Mouse (Mus musculus): ENCODE data around the gene Ten1.

DNA sequence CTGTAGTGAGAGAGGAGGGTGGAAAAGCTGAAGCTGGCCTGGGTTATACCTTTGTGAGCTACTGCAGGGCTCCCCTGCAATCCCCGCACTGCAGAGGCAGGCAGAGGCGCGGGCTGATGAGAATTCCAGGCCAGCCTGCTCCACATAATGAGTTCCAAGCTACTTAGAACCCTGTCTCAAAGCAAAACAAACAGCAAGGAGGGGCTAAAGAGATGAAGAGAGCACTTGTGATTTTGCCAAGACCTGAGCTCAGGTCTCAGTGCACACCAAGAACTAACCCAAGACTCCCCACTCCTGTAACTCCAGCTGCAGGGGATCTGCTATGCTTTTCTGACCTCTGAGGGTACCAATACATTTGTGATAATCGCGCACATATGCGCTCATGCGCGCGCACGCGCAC lies 12.3 kb upstream of the Ten1 start:
- TF ChIP-seq KAT2A (IDR thresholded peaks at IDR 0.05; ENCODE audit: insufficient replicate concordance, low read length) (no peak), HCFC1 (IDR thresholded peaks at IDR 0.05; ENCODE audit: low read depth, low read length) (no peak), CTCF (conservative IDR thresholded peaks at IDR 0.05 in 1 of 2, IDR thresholded peaks at IDR 0.05 in 1 of 2; ENCODE audit: low read depth in 2 of 2, low read length in 2 of 2) (no peak), MAFK (IDR thresholded peaks at IDR 0.05; ENCODE audit: insufficient replicate concordance, low read length) (no peak)
